ENCODE assay signal across 8 mouse cellular contexts in the genomic region with DNA sequence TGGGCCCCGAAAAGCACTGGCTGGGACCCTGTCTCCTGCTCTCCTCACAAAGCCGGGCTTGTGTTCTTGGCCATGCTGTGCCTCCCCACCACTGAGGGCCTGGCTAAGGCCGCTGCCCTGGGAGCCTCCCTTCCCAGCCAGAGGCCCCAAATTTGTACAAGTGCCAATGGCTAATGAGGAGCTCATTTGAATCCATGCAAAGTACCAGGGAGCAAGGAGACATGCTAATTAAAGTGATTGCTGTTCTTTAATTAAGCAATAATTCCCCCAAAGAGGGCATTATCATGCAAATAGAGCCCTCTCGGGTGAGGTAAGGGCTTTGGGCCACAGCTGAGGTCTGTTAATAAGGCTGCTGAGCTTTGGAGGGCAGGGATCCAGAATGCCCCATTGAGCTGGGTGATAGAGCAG. TPM values are rescaled to one million over a fixed set of nuclear protein-coding genes. Genes with fewer than 3 reads are reported as not detected.
DNase-seq lines count a peak whose midpoint lies in the region; ATAC-seq lines count a peak whose summit lies in the region.
"Had no signal": no experiment of that assay in that cellular context is flagged by ENCODE, and none has a peak within 500 bp of the region (broad histone marks: within the 10 kb centered on the region; RNA-seq: fewer than 3 reads in every experiment).

No protein-coding gene starts in this region.

- peaks cover 32% of the 10 kb centered on the region for H3K27me3 ChIP-seq in forebrain, embryonic 12.5 days
- peaks cover 61% of the 10 kb centered on the region for H3K27me3 ChIP-seq in hindbrain, embryonic 10.5 days (ENCODE audit: insufficient read depth, poor library complexity, severe bottlenecking)
- H3K27me3 ChIP-seq in liver, embryonic 12.5 days (replicated peaks), result peaks cover 13% of the 10 kb centered on the region

- H3K36me3 ChIP-seq in forebrain, embryonic 12.5 days (replicated peaks), result no peaks in the 10 kb centered on the region
- no peaks in the 10 kb centered on the region for H3K36me3 ChIP-seq in hindbrain, embryonic 10.5 days
- H3K36me3 ChIP-seq in liver, embryonic 12.5 days, result no peaks in the 10 kb centered on the region

- DNase-seq in hindbrain, embryonic 10.5 days (ENCODE audit: low spot score), result no peak
- peak; percentile 58 for DNase-seq in left cerebral cortex, postnatal 4 days
- DNase-seq in retina, postnatal 1 day, result peak; percentile 98
- DNase-seq in gastrocnemius, adult 8-10 months (ENCODE audit: low spot score in 2 of 2), result no peak
- no peak for DNase-seq in kidney, adult 18-20 months
- DNase-seq: lung, postnatal 4 days had no signal

- no peaks in the 10 kb centered on the region for H3K9me3 ChIP-seq in forebrain, embryonic 12.5 days
- no peaks in the 10 kb centered on the region for H3K9me3 ChIP-seq in hindbrain, embryonic 10.5 days
- H3K9me3 ChIP-seq in liver, embryonic 12.5 days (replicated peaks), result no peaks in the 10 kb centered on the region

- intact Hi-C loops in left cerebral cortex, postnatal 4 days (cut with DNase I), result no loop called here

- H3K4me3 ChIP-seq in forebrain, embryonic 12.5 days (replicated peaks), result no peak overlapping the region
- H3K4me3 ChIP-seq in hindbrain, embryonic 10.5 days, result no peak overlapping the region
- H3K4me3 ChIP-seq in liver, embryonic 12.5 days, result no peak overlapping the region

- peak overlapping the region; percentile 91 for H3K27ac ChIP-seq in forebrain, embryonic 12.5 days
- peak overlapping the region; percentile 66 for H3K27ac ChIP-seq in hindbrain, embryonic 10.5 days
- H3K27ac ChIP-seq in liver, embryonic 12.5 days, result no peak overlapping the region

- peak overlapping the region; percentile 24; the same call in 1 of the 2 replicates for H3K4me2 ChIP-seq in forebrain, embryonic 12.5 days
- no peak overlapping the region for H3K4me2 ChIP-seq in liver, embryonic 12.5 days

- H3K9ac ChIP-seq in forebrain, embryonic 12.5 days, result no peak overlapping the region
- H3K9ac ChIP-seq in liver, embryonic 12.5 days, result no peak overlapping the region

- peak; percentile 90 for ATAC-seq in forebrain, embryonic 12.5 days (ENCODE audit: low FRiP score)
- ATAC-seq in liver, embryonic 12.5 days, result no peak

- WGBS in forebrain, embryonic 12.5 days, result 7% methylated on average over 4 of the region's 4 CpGs
- 33% methylated on average over 4 of the region's 4 CpGs for WGBS in hindbrain, embryonic 10.5 days
- WGBS in liver, embryonic 12.5 days (ENCODE audit: insufficient replicate concordance), result 56% methylated on average over 4 of the region's 4 CpGs

- H3K4me1 ChIP-seq in forebrain, embryonic 12.5 days, result peaks cover 67% of the 10 kb centered on the region
- peaks cover 38% of the 10 kb centered on the region for H3K4me1 ChIP-seq in hindbrain, embryonic 10.5 days (replicated peaks)
- H3K4me1 ChIP-seq in liver, embryonic 12.5 days, result no peaks in the 10 kb centered on the region

RNA-seq across cellular contexts. Expression of a gene that starts 18.3 kb away (rescaled TPM):
- polyA plus RNA-seq in forebrain, embryonic 12.5 days (2016; fragmentation: Nextera tagmentation; extraction: Ambion mirVana), result 23.4 and 23.7 TPM in 2 replicates
- polyA plus RNA-seq in hindbrain, embryonic 10.5 days (2016; fragmentation: Nextera tagmentation; extraction: Ambion mirVana), result 11.7 and 15.4 TPM in 2 replicates
- 10 to 100 TPM; 13.0 to 14.1 TPM for total RNA-seq in left cerebral cortex, postnatal 4 days (2021)
- total RNA-seq in gastrocnemius, adult 8-10 months (2022), result 10 to 100 TPM; 12.1 to 14.2 (median 13.1) TPM
- 0.96 and 1.0 TPM in 2 replicates for polyA plus RNA-seq in liver, embryonic 12.5 days (2016; fragmentation: Nextera tagmentation; extraction: Ambion mirVana)

Comparison
In these comparisons a context has a peak if more than half of its experiments do, and no peak if none do; other contexts are left out.
1. DNase-seq: peak in left cerebral cortex, postnatal 4 days (single experiment) and retina, postnatal 1 day (single experiment); none in hindbrain, embryonic 10.5 days (single experiment), gastrocnemius, adult 8-10 months (0 of 2) and kidney, adult 18-20 months (single experiment).